Mouse (Mus musculus) thymus, adult 2 months (tissue): ENCODE results near the gene Epn1.

Experiments used
- CTCF ChIP-seq: fragments of 200-500 bp; IDR thresholded peaks from 2 replicates; pipeline ENCODE4 v1.5.1; 2012; ENCODE audit warnings: mild to moderate bottlenecking, control low read depth, low read length, moderate library complexity, borderline replicate concordance; ENCODE audit not compliant: control insufficient read depth, poor library complexity, insufficient read depth; ENCODE audit errors: extremely low read depth
- POLR2A ChIP-seq: fragments of 200-500 bp; IDR thresholded peaks from 2 replicates; pipeline ENCODE4 v1.6.1; 2012; ENCODE audit warnings: mild to moderate bottlenecking, low read length, control low read depth, moderate library complexity; ENCODE audit not compliant: control insufficient read depth, poor library complexity, insufficient read depth; ENCODE audit errors: extremely low read depth

DNA sequence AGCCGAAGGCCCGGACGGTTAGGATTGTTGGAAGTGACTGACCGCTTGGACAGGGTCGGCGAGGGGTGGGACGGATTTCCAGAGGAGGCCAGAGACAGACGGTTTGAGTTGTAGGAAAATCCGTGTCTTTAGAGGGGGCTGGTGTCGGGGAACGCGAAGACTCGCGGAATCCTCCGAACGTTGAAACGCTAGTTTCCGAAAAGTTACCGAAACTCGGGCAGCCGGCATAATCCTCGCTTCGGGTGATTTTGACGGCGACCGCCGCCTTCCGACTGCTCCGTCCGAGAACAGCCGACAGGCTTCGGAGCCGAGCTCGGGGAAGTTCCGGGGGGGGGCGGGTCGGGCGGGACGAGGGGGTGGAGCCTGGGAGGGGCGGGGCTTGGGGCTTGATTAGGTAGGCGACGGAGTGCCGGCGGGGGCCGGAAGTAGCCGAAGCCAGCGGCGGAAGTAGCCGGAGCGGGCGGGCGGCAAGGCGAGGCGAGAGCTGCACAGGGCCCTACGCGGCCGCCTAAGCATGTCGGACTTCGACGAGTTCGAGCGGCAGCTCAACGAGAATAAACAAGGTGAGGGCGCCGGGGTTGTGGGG, 18.2 kb upstream of the Epn1 start, which contains the start of gene U2af2:
- TF ChIP-seq POLR2A = peak; percentile 84
- no peak for TF ChIP-seq CTCF
